Mouse (Mus musculus) G1E (cell line): ENCODE results near the gene Rimkla.

ENCODE experiments used
- CTCF ChIP-seq: IDR thresholded peaks from 2 replicates; pipeline ENCODE4 v1.5.1; 2012; ENCODE audit warnings: low read depth, low read length, inconsistent platforms, mixed read lengths
- GATA1 ChIP-seq: IDR thresholded peaks from 2 replicates; pipeline ENCODE4 v1.6.1; 2012; ENCODE audit warnings: borderline replicate concordance, low read length, inconsistent platforms, mixed read lengths
- GATA2 ChIP-seq: IDR thresholded peaks from 2 replicates; pipeline ENCODE4 v1.6.1; 2012; ENCODE audit warnings: low read depth, low read length, inconsistent platforms, borderline replicate concordance
- POLR2AphosphoS5 ChIP-seq: IDR thresholded peaks from 2 replicates; pipeline ENCODE4 v1.6.1; 2012; ENCODE audit warnings: low read depth, low read length, inconsistent platforms; ENCODE audit not compliant: insufficient replicate concordance
- TAL1 ChIP-seq: conservative IDR thresholded peaks from 2 replicates; pipeline ENCODE4 v1.6.1; 2012; ENCODE audit warnings: low read depth, low read length, inconsistent platforms, mixed read lengths

- no peak for TF ChIP-seq CTCF
- TF ChIP-seq GATA1 = no peak
- TF ChIP-seq TAL1 = no peak
- no peak for TF ChIP-seq GATA2
- TF ChIP-seq POLR2AphosphoS5 = no peak
Measured at GRCm38 (mm10) chr4:119539836-119540532, 47.6 kb upstream of the Rimkla start.
